Mouse (Mus musculus) left cerebral cortex, adult 9 months (tissue): ENCODE measurements around the gene Ubxn10.

Source experiments
- DNase-seq, 2 experiments: peaks; one replicate each; pipeline ENCODE4 v3.0.0; 2022; ENCODE audit warnings: low spot score in 2 of 2

Gene Ubxn10

GRCm38 (mm10) chr4:138734105-138734504, 2.9 kb downstream of the Ubxn10 start:
- DNase-seq, result no peak

- DNase-seq, result no peak
Observed at GRCm38 (mm10) chr4:138729018-138729703, 7.8 kb downstream of the Ubxn10 start.

GRCm38 (mm10) chr4:138725751-138726150, 11.2 kb downstream of the Ubxn10 start:
- no peak for DNase-seq

- no peak for DNase-seq
Observed at GRCm38 (mm10) chr4:138725127-138725461, 11.9 kb downstream of the Ubxn10 start.

- DNase-seq, result peak in 1 of 2 experiments; percentile 85
Observed at GRCm38 (mm10) chr4:138724354-138725126, 12.4 kb downstream of the Ubxn10 start, which contains the start of gene Pla2g2c. Gene Pla2g2c, plus strand, starts transcription at chr4:138724792.

- peak; percentile 90 to 91 for DNase-seq
Observed at GRCm38 (mm10) chr4:138723493-138724281, 13.3 kb downstream of the Ubxn10 start.

- no peak for DNase-seq
Observed at GRCm38 (mm10) chr4:138719264-138719596, 17.7 kb downstream of the Ubxn10 start.

- DNase-seq, result no peak
Observed at GRCm38 (mm10) chr4:138718586-138719263, 18.2 kb downstream of the Ubxn10 start.

GRCm38 (mm10) chr4:138716697-138717096, 20.3 kb downstream of the Ubxn10 start:
- DNase-seq, result no peak

GRCm38 (mm10) chr4:138714186-138714585, 22.8 kb downstream of the Ubxn10 start:
- DNase-seq, result no peak

- DNase-seq, result no peak
Observed at GRCm38 (mm10) chr4:138712621-138713020, 24.3 kb downstream of the Ubxn10 start.

- DNase-seq, result no peak
Observed at GRCm38 (mm10) chr4:138712096-138712495, 24.9 kb downstream of the Ubxn10 start.

GRCm38 (mm10) chr4:138711051-138711820, 25.7 kb downstream of the Ubxn10 start:
- DNase-seq, result no peak

- no peak for DNase-seq
Observed at GRCm38 (mm10) chr4:138710633-138711032, 26.3 kb downstream of the Ubxn10 start.

GRCm38 (mm10) chr4:138709944-138710343, 27.0 kb downstream of the Ubxn10 start:
- DNase-seq, result no peak

GRCm38 (mm10) chr4:138709246-138709645, 27.7 kb downstream of the Ubxn10 start:
- DNase-seq, result no peak

GRCm38 (mm10) chr4:138708636-138709035, 28.3 kb downstream of the Ubxn10 start:
- DNase-seq, result no peak

- no peak for DNase-seq
Observed at GRCm38 (mm10) chr4:138706620-138707019, 30.3 kb downstream of the Ubxn10 start.

GRCm38 (mm10) chr4:138704169-138704568, 32.8 kb downstream of the Ubxn10 start:
- DNase-seq, result no peak

GRCm38 (mm10) chr4:138703591-138703990, 33.4 kb downstream of the Ubxn10 start:
- DNase-seq, result no peak

- DNase-seq, result no peak
Observed at GRCm38 (mm10) chr4:138702528-138702927, 34.4 kb downstream of the Ubxn10 start.
